ENCODE assay signal across 15 mouse cellular contexts in the genomic region with DNA sequence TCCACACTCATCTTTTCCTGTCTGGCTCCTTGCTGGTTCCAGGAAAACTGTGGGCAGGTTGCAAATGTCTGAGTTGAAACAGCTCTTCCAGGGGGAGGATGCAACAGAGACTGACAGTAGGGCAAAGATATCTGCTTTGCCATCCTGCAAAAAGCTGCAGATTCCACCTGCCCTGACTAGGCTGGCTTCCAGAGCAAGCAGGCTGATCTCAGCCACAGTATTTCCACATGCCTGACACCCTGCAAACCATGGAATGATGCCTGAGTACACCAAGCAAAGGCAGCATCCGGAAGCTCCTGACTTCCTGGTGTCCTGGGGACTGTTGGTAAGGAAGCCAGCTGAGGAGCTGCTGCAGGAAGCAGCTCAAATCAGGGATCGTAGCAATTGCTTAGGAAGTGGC. TPM values are rescaled to one million over a fixed set of nuclear protein-coding genes. Genes with fewer than 3 reads are reported as not detected.
DNase-seq lines count a peak whose midpoint lies in the region; ATAC-seq and TF ChIP-seq lines count a peak whose summit lies in the region.
"Had no signal": no experiment of that assay in that cellular context is flagged by ENCODE, and none has a peak within 500 bp of the region (broad histone marks: within the 10 kb centered on the region; RNA-seq: fewer than 3 reads in every experiment).

No protein-coding gene starts in this region.

- POLR2A ChIA-PET in Patski (lab: Charles Lee), result no interaction called here

- in situ Hi-C loops in Patski (cut with MboI; ENCODE audit: low pct_unique_long_range_greater_than_20kb), result loop anchor here (25.0 kb wide), 2 partner anchors 318 to 643 kb away; partner anchors contain the start of genes Chd1, Dll1 and Fam120b

- ATAC-seq in Patski, result peak; percentile 25

- CTCF ChIA-PET in Patski (lab: Charles Lee), result interaction anchor here (1.2 kb wide), 1 partner anchor 45 kb away, joined by 3 read pairs; no protein-coding TSS in a partner anchor

- peak; percentile 33 to 38 for DNase-seq in cerebellum, postnatal 14 days
- DNase-seq in cerebellum, adult 11-12 months, result no peak
- DNase-seq in layer of hippocampus, adult 11-12 months (ENCODE audit: low spot score), result peak; percentile 30
- no peak for DNase-seq in layer of hippocampus, adult 9-10 months (ENCODE audit: low spot score)
- no peak for DNase-seq in Patski (ENCODE audit: low read depth, low spot score)
- peak; percentile 31 to 69 for DNase-seq in kidney, postnatal 25 days
- no peak for DNase-seq in thymus, postnatal 4 days
- no peak for DNase-seq in c-Kit-positive CD71-positive TER-119-positive erythroid progenitor cells, embryonic 14.5 days (ENCODE audit: low spot score)
- DNase-seq: B cell, adult 2 months; gastrocnemius, postnatal 14 days had no signal

- H3K27me3 ChIP-seq in Patski, result no peaks in the 10 kb centered on the region
- H3K27me3 ChIP-seq: embryonic facial prominence, embryonic 13.5 days; heart, embryonic 12.5 days; hindbrain, embryonic 13.5 days; limb, embryonic 15.5 days had no signal

- TF ChIP-seq CTCF in Patski (IDR thresholded peaks at IDR 0.05), result no peak

RNA-seq across cellular contexts. Expression of gene Gm3448, which starts 27.8 kb away (rescaled TPM):
- 1.5 TPM for polyA plus RNA-seq in Patski (2021)

RNA-seq across cellular contexts. Expression of gene Tcte3, which starts 27.8 kb away (rescaled TPM):
- 0.19 TPM for polyA plus RNA-seq in Patski (2021)
- polyA plus RNA-seq: embryonic facial prominence, embryonic 13.5 days; forebrain, embryonic 11.5 days; hindbrain, embryonic 13.5 days had no signal

RNA-seq across cellular contexts. Expression of gene Ermard, which starts 28.1 kb away (rescaled TPM):
- polyA plus RNA-seq in Patski (2021), result 50.2 TPM

RNA-seq across cellular contexts. Expression of gene Gm3435, which starts 59.1 kb away (rescaled TPM):
- polyA plus RNA-seq in Patski (2021), result 4.1 TPM

Comparison
In these comparisons a context has a peak if more than half of its experiments do, and no peak if none do; other contexts are left out.
1. DNase-seq: peak in cerebellum, postnatal 14 days (2 of 2), layer of hippocampus, adult 11-12 months (single experiment) and kidney, postnatal 25 days (2 of 2); none in cerebellum, adult 11-12 months (single experiment), layer of hippocampus, adult 9-10 months (single experiment), Patski (single experiment), thymus, postnatal 4 days (single experiment) and c-Kit-positive CD71-positive TER-119-positive erythroid progenitor cells, embryonic 14.5 days (single experiment).